Mouse (Mus musculus) thymus, postnatal 25 days (tissue): ENCODE data around the gene Hnrnpf.
"Not testable (repeated sequence)": the region's sequence is repeated elsewhere in the genome, so short reads cannot be mapped to it uniquely, and the experiment has no call there.

ENCODE experiments used
- DNase-seq: peaks from one replicate; pipeline ENCODE4 v3.0.0; 2022

Gene Hnrnpf

DNA sequence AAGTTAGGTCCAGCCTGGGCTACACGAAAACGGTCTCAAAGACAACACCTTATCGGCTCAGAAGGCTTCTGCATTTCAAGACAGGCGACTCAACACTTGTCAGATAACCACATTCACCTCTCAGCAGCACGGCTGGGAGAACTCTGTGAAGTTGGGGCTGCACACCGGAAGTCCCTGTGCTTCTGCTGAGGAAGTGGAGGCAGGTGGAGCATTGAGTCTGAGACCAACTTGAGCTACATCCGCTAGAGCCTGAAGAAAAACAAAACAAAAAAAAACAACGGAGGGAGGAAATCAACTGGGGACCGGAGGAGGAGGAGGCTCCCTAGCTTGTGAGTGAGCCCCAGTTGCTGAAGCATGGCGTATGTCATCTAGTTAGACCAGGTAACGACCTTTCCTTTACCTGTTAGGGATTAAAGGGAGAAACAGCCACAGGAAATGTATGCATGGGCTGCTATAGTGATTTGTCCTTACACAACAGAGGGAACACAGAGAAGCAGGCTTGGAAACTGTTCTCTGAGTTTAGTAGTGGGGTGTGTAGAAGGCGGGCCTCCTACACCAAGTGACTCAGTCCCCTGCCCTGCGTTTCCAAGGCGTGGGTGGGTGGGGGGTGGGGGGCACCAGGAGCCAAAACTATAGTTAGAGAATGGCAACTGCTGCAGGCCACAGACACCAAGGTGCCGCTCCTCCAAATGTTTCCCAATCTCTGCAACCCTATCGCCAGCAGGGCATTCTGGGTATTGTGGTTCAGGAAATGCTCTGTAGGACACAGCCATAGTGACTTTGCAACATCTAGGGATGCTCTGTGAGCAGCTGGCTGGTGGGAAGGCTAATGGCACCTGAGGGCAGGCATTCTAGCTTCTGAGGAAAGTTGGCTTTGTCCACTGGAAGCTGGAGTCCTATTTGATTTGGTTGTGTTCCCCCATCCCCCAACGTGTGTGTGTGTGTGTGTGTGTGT, at the start of gene Hnrnpf:
Gene Hnrnpf (plus strand): TSS at position 199 of the 955 bp plus-strand sequence.
- peak; percentile 80 for DNase-seq

DNA sequence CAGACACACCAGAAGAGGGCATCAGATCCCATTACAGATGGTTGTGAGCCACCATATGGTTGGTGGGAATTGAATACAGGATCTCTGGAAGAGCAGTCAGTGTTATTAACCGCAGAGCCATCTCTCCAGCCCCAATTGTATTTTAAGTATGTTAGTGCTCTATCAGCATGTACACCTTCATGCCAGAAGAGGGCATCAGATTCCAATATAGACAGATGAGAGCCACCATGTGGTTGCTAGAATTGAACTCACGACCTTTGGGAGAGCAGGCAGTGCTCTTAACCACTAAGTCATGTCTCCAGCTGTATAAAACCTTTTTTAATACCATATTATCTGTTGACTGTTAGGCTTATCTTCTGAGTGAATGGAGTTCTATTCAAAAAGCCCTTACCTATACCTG, 48.4 kb upstream of the Hnrnpf start:
- no peak for DNase-seq

DNA sequence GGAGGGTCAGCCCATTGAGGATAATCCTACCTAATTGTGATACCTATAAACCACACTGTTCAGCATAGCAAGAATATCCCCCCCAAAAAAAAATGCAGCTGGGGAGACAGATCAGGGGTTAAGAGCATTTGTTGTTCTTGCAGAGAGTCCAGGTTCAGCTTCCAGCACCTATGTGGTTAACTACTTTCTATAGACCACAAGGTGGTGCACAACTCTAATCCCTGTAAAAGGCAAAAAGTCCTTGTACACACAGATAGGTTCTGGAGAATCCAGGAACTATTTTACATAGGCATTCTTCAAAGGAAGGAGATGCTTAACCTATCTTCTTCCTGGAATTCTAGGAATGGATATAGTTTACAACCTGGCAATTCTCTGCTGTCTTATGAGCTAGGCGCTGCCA, 42.1 kb upstream of the Hnrnpf start:
- no peak for DNase-seq

DNA sequence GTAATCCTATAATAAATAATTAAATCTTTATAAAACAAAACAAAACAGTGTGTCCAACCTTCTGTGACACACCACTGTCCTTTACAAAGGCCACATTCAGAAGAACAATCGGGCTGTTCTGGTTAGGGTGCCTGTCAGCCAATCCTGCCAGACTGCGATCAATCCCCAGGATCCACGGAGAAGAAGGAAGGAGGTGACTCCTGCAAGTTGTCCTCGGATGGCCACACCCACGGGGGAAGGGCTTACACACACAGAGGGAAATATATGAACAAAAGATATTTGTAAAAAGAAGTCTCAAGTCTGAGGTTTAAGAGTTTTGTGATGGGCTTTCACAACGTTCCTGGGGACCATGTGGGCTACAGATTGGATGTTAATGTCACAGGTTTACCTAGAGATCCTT, 38.3 kb upstream of the Hnrnpf start, which contains the start of gene Zfp239:
Gene Zfp239 (plus strand): TSS at position 253 of the 400 bp plus-strand sequence.
- DNase-seq, result no peak

DNA sequence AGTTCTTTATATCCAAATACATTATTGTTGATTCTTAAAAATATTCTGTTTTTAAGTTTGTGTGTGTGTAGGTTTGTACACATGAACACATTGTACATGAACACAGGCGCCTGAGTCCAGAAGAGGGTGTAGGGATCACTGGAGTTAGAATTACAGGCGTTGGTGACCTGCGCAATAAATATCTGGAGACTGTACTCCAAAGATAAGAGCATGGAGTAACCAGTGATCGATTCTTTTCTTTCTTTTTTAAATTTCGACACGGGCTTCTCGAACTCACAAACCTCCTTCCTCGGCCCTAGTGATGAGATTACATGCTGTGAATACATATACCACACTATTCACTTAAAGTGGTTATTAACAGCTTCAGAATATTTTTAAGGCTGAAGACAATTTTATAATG, 37.7 kb upstream of the Hnrnpf start:
- no peak for DNase-seq

DNA sequence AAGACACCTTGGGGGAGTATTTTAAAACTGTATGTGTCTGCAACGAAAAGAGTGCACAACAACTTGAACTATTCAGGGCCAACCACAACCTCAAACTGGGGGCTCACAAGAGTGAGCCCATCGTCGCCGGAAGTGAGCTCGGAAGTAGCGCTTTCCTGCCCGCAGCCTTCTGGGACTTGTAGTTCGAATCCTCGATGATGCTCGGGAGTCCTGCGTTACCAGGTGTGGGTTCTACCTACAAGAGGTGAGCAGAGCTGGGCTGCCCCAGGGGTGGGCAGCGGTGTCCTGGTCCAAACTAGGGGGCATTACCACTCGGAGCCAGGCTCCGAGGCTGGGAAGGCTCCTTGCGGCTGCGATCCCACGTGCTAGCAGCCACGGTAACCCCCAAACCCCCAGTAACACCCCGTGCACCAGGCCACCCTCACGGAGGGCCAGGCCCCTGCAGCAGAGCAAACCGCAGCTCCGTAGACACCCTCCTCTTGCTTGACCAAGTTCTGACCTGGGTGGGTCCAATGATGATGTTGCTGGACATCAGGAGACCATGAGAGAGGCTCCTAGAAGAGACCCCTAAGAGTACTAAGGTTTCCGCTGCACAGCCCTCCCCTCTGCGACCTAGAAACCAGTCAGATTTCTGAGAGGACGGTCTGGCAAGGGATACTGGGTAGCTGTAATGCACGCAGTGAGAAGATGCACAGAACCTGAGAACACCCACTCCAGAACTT, 37.1 kb upstream of the Hnrnpf start:
- DNase-seq, result peak; percentile 60

DNA sequence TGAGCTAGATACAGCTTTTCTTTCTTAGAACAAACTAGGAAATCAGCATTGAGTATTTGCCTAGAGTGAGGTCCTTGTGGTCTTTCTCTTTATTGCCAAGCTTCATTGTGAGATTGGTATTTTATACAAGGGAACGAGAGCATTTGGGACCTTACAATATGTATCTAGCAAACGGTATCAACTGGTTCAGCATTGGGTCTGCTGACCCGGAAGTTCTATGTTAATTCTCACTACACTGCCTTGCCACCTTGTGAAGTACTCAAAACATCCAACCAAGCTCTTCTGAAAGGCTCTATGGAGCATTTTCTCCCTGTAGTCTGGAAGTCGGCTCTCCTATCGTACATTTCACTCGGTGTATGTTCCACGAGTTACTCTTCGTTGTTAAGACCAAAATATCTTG, 36.4 kb upstream of the Hnrnpf start:
- no peak for DNase-seq

DNA sequence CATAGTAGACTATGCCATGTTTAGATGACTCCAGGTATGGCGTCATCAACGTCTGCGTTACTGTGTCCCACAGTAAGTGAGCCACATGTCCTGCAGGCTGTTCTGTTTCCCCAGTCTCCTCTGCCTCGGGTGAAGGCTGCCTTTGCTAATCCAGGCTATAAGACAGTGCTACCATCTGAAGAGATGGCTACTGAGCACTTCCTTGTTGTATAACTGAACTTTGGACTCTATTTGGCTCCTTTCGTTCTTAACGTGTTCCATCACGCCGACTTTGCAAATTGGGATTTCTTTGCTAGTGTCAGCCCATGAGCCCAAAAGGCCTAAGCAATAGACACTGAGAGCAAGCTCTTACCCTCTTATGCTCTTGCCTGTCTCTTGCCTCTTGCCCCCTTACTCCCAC, 31.9 kb upstream of the Hnrnpf start:
- DNase-seq, result no peak

DNA sequence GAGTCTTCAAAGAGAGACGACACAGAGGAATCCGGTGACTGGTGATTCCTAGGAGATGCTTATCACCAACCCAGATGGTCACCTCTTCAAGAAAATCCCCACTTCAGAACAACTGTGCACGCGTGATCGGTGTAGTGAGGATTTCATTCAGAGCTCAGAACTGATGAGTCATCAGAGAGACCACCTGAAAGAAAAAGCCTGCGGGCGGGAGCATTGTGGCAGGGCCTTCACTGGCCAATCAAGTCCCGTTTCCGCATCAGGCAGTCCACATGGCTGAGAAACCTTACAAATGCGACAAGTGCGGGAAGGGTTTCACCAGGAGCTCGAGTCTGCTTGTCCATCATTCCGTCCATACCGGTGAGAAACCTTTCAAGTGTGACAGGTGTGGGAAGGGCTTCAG, 29.1 kb upstream of the Hnrnpf start:
- DNase-seq, result no peak

DNA sequence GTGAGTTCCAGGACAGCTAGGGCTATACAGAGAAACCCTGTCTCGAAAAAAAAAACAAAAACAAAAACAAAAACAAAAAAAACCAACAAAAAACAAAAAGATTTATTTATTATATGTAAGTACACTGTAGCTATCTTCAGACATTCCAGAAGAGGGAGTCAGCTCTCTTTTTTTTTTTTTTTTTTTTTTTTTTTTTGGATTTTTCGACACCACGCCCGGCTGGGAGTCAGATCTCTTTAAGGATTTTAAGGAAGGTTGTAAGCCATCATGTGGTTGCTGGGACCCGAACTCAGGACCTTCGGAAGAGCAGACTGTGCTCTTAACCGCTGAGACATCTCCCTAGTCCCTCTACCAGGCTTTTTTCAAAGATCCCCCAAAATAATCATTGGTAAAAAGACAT, 26.7 kb upstream of the Hnrnpf start:
- DNase-seq, result not testable (repeated sequence)

DNA sequence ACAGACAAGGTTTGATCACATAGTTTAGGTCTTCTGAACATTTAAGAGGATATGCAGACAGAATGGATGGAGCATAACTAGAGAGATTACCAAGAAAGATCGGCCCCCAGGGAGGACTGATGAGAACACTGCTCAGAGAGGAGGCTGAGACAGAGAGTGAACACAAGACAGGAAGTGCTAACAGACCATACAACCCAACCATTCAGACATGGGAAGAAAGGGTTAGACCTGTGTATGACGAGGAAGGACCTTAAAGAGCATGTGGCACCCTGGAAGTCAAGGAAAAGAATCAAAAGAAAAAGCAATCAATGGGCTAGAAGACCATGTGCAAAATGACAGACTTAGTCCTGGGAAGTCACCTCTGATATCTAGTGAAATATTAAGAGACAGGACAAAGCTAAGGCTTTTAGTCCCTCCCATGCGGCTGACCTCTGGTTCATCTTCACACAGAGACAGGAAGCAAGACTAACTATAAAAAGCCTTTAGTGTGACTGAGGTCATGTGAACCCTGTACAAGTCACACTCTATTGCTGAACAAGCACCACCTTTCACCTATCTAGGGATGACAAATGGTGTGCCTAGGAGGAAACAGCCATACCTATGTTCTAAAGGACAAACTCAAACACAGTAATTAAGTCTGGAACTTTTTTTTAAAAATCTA, 25.4 kb upstream of the Hnrnpf start:
- DNase-seq, result no peak

DNA sequence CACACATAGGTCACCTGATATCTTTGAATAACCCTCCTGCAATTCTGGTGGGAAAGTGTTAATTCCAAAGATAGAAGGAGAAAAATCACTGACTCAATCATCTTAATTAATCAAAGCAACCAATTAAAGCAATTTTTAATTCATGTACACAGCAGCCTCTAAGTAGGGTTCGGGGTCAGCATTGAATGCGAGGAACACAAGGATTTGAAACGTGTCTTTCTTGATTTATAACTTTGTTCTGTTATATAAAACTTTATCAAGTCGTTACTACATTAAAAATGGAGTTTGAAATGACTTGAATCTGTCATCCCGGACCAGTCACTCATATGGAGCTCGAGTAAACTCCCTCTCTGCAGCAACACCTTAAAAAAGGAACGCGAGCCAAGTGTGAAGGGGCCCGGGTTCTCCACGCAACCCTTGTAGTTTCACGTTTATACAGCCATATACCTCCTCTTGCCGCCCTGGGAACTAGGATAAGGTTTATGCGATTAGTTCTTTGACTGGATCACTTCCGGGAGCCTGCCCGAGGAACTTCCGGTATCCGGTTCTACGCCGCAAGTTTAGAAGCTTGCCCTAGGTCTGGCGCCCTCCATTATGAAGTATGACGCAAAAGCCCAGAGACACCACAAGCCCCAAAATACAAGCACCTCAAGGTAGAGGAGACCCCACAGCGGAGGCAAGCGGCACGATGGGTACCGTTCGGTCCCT, 21.3 kb upstream of the Hnrnpf start:
- no peak for DNase-seq

DNA sequence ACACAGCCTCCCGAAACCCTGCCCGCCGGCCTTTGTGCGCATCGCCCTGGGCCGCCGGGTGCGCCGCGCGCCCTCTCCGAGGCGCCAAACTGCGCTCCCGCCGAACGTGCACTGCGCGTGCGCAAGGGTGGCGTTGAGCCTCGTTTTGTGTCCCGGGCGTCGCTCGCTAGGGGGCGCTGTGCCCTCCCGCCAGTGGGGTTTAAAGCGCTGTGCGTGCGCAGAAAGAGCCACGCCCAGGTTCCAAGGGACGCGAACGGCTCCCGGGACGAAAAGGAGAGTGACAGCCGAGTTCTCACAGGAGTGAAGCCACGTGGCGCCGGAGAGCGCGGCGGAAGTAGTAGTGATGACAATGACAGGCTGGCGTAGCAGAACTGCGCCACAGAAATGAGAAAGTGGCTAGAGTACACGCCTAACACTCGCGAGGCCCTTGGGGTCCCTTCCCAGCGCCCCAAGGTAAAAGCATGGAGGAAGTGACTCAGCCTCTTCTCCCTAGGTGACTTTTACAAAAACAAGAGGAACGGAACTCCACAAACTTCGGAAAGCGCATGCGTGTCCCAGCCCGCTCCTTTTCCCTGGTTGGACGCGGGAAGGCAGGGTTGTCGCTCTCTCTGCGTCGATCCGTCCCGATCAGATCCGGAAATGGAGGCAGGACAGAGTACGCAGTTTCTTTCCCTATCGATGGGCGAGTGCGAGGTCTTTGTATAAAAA, 20.6 kb upstream of the Hnrnpf start:
- DNase-seq, result peak; percentile 100

DNA sequence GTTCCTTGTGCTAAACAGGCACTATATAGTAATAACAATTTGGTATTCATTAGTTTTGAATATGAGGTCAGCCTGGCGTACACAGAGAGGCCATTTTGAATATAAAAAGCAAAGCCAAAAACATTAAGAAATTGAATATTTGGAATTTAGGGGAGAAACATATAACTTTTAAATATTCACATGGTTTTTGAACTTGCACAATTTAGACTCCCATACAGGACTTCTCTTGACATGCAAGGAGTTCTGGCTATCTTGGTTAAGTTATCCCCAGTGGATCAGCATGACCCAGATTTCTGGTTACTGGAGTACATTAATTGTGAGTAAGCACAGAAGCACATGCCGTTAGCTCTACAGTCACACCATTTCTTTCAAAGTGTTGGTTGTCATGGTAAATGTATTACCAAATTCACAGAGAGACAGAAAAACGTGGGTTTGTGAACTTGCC, 19.7 kb upstream of the Hnrnpf start:
- no peak for DNase-seq

DNA sequence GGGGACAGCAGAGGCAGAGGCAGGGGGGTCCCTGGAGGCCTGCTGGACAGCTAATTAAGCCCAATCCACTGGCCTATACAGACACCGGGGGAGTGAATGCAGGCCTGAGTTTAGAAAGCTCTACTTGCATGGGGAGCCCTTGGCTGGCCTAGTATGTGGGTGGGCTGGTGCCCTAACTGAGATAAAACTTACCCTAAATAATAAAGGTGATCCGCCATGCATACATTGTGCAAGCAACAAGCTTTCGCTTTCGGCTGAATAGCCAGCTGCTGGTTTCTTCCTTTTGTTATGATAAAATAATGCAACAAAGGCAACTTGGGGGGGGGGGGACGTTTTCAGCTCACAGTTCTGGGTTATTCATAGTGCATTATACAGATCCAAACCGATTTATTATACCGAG, 18.9 kb upstream of the Hnrnpf start:
- DNase-seq, result no peak

DNA sequence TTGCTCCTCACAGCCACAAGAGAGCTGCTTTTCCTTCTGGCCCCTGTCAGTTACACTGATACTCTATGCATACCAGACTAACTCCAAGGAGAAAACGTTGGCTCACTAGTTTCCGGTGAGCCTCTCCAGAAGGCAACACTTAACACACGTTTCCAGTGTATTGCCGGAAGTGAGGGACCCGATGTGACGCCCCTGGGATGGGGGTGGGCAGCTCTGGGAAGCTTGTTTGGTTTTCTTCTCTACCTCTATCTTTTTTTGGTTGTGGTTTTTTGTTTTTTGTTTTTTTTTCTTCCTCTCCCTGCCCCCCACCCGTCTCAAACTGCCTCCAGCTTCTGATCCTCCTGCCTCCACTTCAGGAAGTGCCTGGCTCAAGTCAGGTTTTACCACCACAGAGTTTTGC, 18.1 kb upstream of the Hnrnpf start:
- DNase-seq, result peak; percentile 64

DNA sequence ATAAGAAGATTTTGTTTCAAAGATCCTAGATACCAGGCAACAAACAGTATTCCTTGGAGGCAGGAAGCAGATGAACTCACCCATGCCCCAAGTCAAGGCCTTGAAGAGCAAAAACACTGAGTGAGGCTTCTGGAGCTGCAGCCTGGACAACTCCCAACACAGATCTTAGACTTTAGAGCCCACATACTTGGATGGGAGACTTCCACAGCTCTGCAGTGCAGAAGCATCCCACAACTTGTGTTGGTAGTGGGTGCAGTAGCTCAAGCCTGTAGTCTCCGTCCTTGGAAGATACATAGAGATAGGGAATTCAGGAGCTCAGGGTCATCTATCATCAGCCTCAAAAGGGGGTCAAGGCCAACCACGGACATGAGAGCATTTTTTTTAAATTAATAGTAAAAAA, 14.2 kb upstream of the Hnrnpf start:
- DNase-seq, result no peak

DNA sequence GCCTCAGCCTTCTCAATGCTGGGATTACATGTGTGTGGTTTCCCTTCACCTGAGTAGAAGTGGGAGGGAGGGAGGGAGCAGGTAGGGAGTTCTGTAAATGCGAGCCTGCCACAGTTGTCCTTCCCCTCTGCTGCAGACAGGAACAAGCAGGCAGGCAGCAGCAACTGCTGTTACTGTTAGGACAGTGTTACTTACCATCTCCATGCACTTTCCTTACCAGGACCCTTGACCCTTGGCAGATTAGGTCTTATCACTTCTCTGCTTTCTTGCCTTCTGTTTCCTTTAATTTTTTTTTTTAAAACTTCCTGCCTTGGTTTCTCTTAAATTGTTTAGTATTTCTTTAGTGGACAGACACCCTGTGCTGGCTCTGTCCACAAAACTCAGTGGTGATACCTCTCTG, 12.1 kb upstream of the Hnrnpf start:
- no peak for DNase-seq

DNA sequence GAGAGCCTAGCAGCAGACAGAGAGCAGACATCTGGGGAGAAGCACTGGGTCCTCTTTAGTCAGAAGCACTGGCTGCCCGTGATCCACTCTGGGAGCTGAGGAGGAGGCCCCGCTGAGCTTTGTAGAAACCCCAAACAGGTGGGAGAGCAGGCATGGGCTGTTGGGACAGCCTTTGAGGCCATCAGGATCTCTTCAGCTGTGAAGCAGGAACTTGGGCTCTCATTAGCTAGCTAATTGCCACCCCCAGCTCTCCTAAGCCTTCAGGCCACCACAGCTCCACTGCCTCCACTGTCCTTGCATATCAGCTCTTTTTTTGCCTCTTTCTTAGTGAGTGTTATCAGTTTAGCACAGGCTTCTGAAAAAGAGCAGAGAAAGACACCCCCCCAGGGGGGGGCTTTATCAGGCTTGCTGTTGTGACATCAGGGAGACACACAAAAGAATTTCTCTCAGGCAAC, 11.5 kb upstream of the Hnrnpf start:
- no peak for DNase-seq

DNA sequence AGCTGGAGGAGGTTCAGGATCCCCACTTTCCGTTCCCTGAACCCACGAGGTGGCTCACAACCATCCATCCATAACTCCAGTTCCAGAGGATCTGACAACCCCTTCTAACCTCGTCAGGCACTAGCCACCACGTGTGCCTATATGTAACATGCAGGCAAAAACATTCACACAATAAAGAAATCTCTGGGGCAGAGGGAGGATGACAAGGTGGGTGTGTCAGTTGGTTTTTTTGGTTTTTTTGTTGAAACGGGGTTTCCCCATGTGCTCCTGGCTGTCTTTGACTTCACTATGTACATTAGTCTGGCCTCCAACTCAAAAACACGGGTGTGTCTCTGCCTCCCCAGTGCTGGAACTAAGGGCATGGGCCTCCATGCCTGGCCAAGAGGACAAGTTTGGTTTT, 9.9 kb upstream of the Hnrnpf start:
- no peak for DNase-seq

DNA sequence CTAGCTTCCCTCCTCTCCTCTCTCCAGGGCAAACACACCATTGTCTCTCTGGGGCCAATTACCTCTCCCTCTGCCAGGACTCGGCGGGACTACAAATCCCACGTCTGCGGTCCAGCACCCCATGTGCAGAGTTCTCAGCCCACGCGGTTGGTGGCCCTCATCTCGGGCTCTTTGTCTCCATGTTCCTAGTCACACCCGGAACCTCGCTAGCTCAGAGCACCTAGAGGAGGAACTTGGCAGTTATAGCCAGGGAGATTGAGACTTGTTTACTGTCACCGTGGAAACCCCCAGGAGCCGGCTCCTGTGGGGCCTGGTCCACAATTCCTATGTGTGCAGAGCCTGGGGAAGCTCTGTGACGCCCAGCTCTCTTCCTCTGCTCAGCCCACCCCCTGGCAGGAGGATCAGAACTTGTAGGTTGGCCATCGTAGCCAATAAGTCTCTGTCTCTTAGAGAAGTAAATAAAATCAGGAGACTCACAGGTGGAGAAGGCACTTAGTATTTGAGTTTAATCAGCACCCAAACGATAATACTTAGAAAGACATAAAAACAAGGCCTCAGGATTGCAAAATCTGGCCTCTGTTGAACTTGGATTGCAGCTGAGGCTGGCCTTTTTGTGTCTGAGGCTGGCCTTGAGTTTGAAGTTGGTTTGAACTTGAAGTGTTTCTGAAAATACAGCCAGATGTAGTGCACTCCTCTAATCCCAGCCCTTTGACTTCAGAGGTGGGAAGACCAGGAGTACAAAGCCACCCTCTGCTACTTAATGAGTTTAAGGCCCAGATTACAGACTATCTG, 8.6 kb upstream of the Hnrnpf start:
- DNase-seq, result peak; percentile 37
